Mouse (Mus musculus) liver, postnatal 0 days (tissue): ENCODE measurements around the gene Gm10644. TPM values are rescaled to one million over a fixed set of nuclear protein-coding genes. Genes with fewer than 3 reads are reported as not detected.

Source experiments
- ATAC-seq: fragments of 200-750 bp; cut with Nextera tagmentation; 2 replicates; pipeline ENCODE4 v1.8.0; 2017; ENCODE audit warnings: mild to moderate bottlenecking, moderate library complexity
- DNase-seq: peaks from one replicate; pipeline ENCODE4 v3.0.0-alpha.2; 2016
- H3K27ac ChIP-seq: fragments of 300-500 bp; sonication (generic); 2 replicates; pipeline ENCODE4 v1.5.1; 2014; ENCODE audit warnings: antibody characterized with exemption, moderate library complexity, mild to moderate bottlenecking, low read depth
- H3K27me3 ChIP-seq: fragments of 300-500 bp; sonication (generic); 2 replicates; pipeline ENCODE4 v1.6.1; 2014; ENCODE audit warnings: low read length, control low read depth, mixed read lengths; ENCODE audit not compliant: insufficient read depth
- H3K36me3 ChIP-seq: fragments of 300-500 bp; sonication (generic); replicated peaks from 2 replicates; pipeline ENCODE4 v1.6.1; 2014; ENCODE audit warnings: mild to moderate bottlenecking, control low read depth, low read length, moderate library complexity, mixed read lengths; ENCODE audit not compliant: insufficient read depth
- H3K4me1 ChIP-seq: fragments of 300-500 bp; sonication (generic); 2 replicates; pipeline ENCODE4 v1.6.1; 2014; ENCODE audit warnings: antibody characterized with exemption, mild to moderate bottlenecking, control low read depth; ENCODE audit not compliant: insufficient read depth
- H3K4me2 ChIP-seq: fragments of 300-500 bp; sonication (generic); 2 replicates; pipeline ENCODE4 v1.6.1; 2014; ENCODE audit warnings: low read depth, mild to moderate bottlenecking, low read length, moderate library complexity, mixed read lengths
- H3K4me3 ChIP-seq: fragments of 300-500 bp; sonication (generic); 2 replicates; pipeline ENCODE4 v1.5.1; 2014; ENCODE audit warnings: low read depth, low read length
- H3K9ac ChIP-seq: fragments of 300-500 bp; sonication (generic); replicated peaks from 2 replicates; pipeline ENCODE4 v1.6.1; 2014; ENCODE audit warnings: mild to moderate bottlenecking, moderate library complexity
- H3K9me3 ChIP-seq: fragments of 300-500 bp; sonication (generic); 2 replicates; pipeline ENCODE4 v1.6.1; 2016; ENCODE audit warnings: mild to moderate bottlenecking, control low read depth, low read length, mixed read lengths
- CTCF ChIP-seq: sonication (generic); IDR thresholded peaks from 2 replicates; pipeline ENCODE4 v1.5.1; 2016; ENCODE audit warnings: antibody characterized with exemption, low read depth
- EP300 ChIP-seq: IDR thresholded peaks from 2 replicates; pipeline ENCODE4 v1.6.1; 2016; ENCODE audit warnings: antibody characterized with exemption, low read depth, mild to moderate bottlenecking
- WGBS: fragments of 180-500 bp; shearing (Covaris S2); extraction: QIAGEN DNeasy Blood & Tissue Kit; methylation state at CpG from one replicate; pipeline ENCODE4 v1.1.7; 2014; ENCODE audit not compliant: insufficient replicate concordance; 5-methylcytosine and 5-hydroxymethylcytosine counted together
- polyA plus RNA-seq: library from polyadenylated mRNA; unstranded; fragments of >200 nt; fragmentation: Nextera tagmentation; extraction: Ambion mirVana; gene quantifications from 2 replicates; pipeline ENCODE4 v1.2.1, GENCODE M21; 2015

The Gm10644 gene
- polyA plus RNA-seq, 1 experiment from 2014 or later, result 0.29 TPM

DNA sequence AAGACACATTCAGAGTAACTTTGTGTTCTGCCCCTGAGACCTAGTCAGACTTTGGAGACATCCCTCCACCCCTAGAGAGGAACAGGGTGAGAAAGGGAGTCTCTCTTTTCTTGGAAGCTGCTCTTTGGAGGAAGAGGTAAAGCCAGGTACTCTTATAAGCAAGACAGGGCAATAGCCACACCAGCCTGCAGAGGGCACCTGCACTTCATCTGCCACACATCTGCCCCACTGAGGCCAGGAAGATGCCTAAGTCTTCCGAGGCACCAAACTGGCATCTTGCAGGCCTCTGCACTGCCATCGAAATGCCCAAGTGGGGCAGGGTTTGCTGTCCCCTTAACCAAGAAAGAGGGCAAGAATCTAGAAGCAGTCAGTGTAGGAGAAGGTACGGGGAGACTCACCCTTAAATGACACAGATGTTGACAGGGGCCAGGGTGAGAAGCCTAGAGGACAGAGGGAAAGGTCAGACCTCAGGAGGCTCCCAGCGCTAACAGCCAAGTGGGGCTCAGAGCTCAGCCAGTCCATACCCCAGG is 21.2 kb upstream of the Gm10644 start:
- Histone ChIP-seq H3K36me3 (peaks cover 1% of the 10 kb centered on the region), H3K27me3 (no peaks in the 10 kb centered on the region), H3K27ac (no peak overlapping the region), H3K9me3 (no peaks in the 10 kb centered on the region), H3K4me2 (no peak overlapping the region), H3K4me1 (peaks cover 38% of the 10 kb centered on the region), H3K9ac (no peak overlapping the region), H3K4me3 (no peak overlapping the region)
- WGBS, result 74% methylated on average over 4 of the region's 4 CpGs
- TF ChIP-seq CTCF (peak; percentile 66), EP300 (no peak)
- DNase-seq (peak; percentile 38), ATAC-seq (no peak)

DNA sequence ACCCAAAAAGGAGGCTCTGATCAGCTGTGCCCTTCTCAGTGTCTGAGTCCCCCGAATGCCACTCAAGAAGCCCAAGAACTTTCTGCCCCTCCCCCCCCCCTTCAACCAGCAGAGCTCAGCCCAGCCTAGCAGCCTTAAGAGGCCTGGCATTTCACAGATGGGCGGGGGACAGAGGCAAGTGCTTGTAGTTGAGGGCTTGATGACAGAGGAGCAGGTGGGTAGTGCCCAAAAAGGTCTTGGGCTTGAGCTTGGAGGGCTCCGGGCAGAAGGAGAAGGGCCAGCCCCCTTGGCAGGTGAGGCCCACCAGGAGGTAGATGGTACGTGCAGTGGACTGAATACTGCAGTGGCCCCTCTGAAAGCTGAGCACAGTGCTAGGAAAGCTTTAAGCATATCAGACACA is 19.5 kb upstream of the Gm10644 start:
- ATAC-seq (no peak), DNase-seq (no peak)
- TF ChIP-seq CTCF (no peak), EP300 (no peak)
- Histone ChIP-seq H3K27ac (no peak overlapping the region), H3K9ac (0 out of 2 replicates have a peak overlapping the region, but pooled peaks have one; percentile 26), H3K27me3 (no peaks in the 10 kb centered on the region), H3K4me3 (no peak overlapping the region), H3K36me3 (peaks cover 3% of the 10 kb centered on the region), H3K4me2 (no peak overlapping the region), H3K9me3 (no peaks in the 10 kb centered on the region), H3K4me1 (peaks cover 38% of the 10 kb centered on the region)
- 85% methylated on average over 4 of the region's 4 CpGs for whole genome bisulfite sequencing

DNA sequence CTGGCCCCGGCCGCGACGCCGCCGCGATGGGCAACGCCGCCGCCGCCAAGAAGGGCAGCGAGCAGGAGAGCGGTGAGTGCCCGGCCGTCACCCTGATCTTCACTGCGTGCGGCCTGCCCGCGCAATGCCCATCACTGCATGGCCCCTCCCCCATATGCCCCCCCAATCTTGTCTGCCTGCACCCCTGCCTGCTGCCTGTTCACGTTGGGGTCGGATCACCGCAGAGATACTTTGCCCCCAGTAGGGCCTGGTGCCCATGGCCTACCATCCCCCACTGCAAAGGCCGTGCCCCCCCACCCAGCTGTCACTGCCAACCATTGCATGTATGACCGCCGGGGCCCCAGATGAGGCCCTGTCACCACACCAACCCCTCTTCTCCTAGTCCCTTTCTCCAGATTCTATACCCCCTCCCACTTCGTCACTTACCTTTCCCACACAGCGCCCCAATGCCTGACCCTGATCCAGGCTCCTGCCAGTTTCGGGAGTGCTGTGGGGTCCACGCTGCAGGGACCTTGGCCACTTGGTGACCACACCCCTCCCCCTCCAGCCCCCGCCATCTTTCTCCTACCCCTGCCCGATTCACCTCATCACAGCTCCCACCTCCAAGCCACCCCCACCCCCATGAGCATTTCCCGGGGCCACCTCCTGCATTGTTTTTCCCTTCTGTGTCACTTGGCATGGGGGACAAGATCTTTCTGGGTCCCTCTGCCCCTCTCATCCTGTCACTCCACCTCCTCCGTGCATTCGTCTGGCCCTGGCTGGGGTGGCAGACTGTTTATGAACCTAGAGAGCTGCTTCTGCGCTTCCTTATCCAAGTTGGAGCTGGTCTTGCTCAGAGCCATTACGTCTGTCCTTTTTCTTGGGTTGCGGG is 18.4 kb upstream of the Gm10644 start:
- peaks cover 14% of the 10 kb centered on the region for H3K36me3 ChIP-seq
- peak; percentile 54 for DNase-seq
- no peaks in the 10 kb centered on the region for H3K9me3 ChIP-seq
- H3K9ac ChIP-seq, result peak overlapping the region; percentile 80
- peak overlapping the region; percentile 83 for H3K4me3 ChIP-seq
- peaks cover 38% of the 10 kb centered on the region for H3K4me1 ChIP-seq
- TF ChIP-seq CTCF (no peak), EP300 (no peak)
- no peak for ATAC-seq
- H3K4me2 ChIP-seq, result peak overlapping the region; percentile 99
- WGBS, result 6% methylated on average over 37 of the region's 37 CpGs
- H3K27ac ChIP-seq, result peak overlapping the region; percentile 71
- H3K27me3 ChIP-seq, result no peaks in the 10 kb centered on the region

DNA sequence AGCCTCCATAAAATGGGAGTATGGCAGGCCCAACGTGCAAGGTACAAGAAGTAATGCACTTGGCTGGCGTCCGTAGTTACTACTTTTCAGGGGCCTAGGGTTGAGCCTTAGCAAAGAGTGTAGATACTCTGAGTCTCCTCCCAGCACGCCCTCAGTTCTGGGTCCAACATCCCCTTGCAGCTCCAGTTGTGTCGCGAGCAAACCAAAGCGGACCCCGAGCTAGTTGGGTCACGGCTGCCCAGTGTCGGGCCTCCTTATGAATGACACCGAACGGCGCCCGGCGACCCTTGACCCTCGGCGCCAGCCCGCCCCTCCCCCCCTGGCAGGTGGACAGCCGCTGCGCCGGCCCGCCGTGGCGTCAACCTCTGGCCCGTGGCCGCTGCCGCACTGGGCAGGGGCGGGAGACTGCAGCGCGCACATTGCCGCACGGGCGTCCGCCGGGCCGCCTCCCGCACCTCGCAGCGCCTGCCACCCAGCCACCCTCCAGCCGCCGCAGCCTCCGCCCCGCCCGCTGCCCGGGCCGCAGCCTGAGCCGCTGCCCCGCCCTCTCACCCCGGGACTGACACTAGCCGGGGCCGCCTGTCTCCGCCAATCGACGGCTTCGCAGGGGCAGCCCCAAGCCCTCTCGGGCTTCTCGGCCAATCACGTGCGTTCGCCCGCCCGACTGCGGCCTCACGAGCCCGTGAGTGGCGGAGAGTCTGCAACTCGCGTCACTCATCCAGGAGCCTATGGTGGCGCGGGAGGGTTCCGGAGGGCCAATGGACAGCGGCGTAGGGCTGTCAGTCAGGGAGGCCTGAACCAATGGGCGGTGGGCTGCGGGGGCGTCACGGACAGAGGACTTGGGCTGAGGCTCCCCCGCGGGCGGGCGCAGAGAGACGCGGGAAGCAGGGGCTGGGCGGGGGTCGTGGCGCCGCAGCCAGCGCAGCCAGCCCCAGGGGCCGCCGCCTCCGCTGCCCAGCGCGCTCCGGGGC is 17.4 kb upstream of the Gm10644 start, which contains the start of gene Prkaca:
Prkaca (plus strand) TSS at position 844 of the 971 bp plus-strand sequence.
- H3K27me3 ChIP-seq, result no peaks in the 10 kb centered on the region
- TF ChIP-seq EP300, result no peak
- no peak for TF ChIP-seq CTCF
- H3K4me3 ChIP-seq, result peak within 1 kb of the TSS; percentile 83
- H3K36me3 ChIP-seq, result peaks cover 24% of the 10 kb centered on the region
- H3K9ac ChIP-seq, result peak within 1 kb of the TSS; percentile 80
- H3K9me3 ChIP-seq, result no peaks in the 10 kb centered on the region
- peak within 1 kb of the TSS; percentile 81 for H3K27ac ChIP-seq
- peak within 1 kb of the TSS; percentile 99 for H3K4me2 ChIP-seq
- WGBS, result under 1% methylated on average over 51 of the region's 94 CpGs
- H3K4me1 ChIP-seq, result peaks cover 28% of the 10 kb centered on the region
- DNase-seq (peak; percentile 97), ATAC-seq (peak; percentile 99)

DNA sequence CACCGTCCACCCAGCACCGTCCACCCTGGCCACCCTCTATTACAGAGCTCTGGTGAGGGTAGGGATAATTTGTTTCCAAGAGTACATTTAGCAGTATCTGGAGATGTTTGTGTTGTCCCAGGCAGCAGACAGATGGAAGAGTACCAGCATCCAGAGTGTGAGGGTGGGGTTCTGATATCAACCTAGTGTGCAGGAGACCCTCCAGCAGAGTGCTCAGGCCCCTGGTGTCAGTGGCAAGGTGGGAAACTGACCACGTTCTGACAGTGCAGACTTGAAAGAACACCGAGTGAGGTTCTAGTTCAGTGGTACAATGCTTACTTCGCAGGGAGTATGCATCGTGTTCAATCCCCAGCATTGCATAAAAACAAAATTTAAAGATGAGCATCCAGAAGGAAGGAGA is 16.7 kb upstream of the Gm10644 start:
- Histone ChIP-seq H3K36me3 (peaks cover 27% of the 10 kb centered on the region), H3K27ac (peak overlapping the region; percentile 81), H3K4me2 (peak overlapping the region; percentile 99), H3K9ac (peak overlapping the region; percentile 62), H3K4me3 (peak overlapping the region; percentile 83), H3K27me3 (no peaks in the 10 kb centered on the region), H3K9me3 (no peaks in the 10 kb centered on the region), H3K4me1 (peaks cover 21% of the 10 kb centered on the region)
- DNase-seq (no peak), ATAC-seq (no peak)
- WGBS, result 73% methylated on average over 6 of the region's 6 CpGs
- no peak for TF ChIP-seq CTCF
